ENCODE assay signal across 8 mouse cellular contexts in genomic region chr5:151367881-151368394, GRCm38 (mm10).
DNase-seq lines count a peak whose midpoint lies in the region; ATAC-seq and TF ChIP-seq lines count a peak whose summit lies in the region.

No protein-coding gene starts in this region.

- H3K36me3 ChIP-seq in macrophage (ENCODE audit: inconsistent target): no peaks in the 10 kb centered on the region
- H3K36me3 ChIP-seq in stomach, embryonic 16.5 days (ENCODE audit: control insufficient read depth, insufficient read depth, low read length): no peaks in the 10 kb centered on the region

- no peaks in the 10 kb centered on the region for H3K79me2 ChIP-seq in macrophage (ENCODE audit: inconsistent target)

- peak overlapping the region; percentile 66 for H3K4me2 ChIP-seq in stomach, embryonic 16.5 days (ENCODE audit: low read depth, low read length)

- H3K9ac ChIP-seq in stomach, embryonic 16.5 days (ENCODE audit: low read length): peak overlapping the region; percentile 77

- no peak for DNase-seq in cerebellum, adult 2 months
- no peak for DNase-seq in cerebellum, adult 11-12 months
- DNase-seq in 3T3-L1 (ENCODE audit: low read depth, low spot score): peak; percentile 93
- peak; percentile 59 for DNase-seq in c-Kit-positive CD71-positive TER-119-positive erythroid progenitor cells, embryonic 14.5 days (ENCODE audit: low spot score)
- DNase-seq in kidney, postnatal 14 days: peak; percentile 70

- no peak for TF ChIP-seq CTCF in cerebellum, adult 2 months (IDR thresholded peaks at IDR 0.05; ENCODE audit: borderline replicate concordance, insufficient read depth, low read depth, low read length)

- H3K9me3 ChIP-seq in stomach, embryonic 16.5 days (replicated peaks; ENCODE audit: control insufficient read depth, low read length): no peaks in the 10 kb centered on the region

- peak overlapping the region; percentile 82 for H3K27ac ChIP-seq in cerebellum, adult 2 months (ENCODE audit: insufficient read depth, low read length)
- H3K27ac ChIP-seq in macrophage: peak overlapping the region; percentile 77
- H3K27ac ChIP-seq in stomach, embryonic 16.5 days (ENCODE audit: low read length): peak overlapping the region; percentile 93

- peak overlapping the region; percentile 67 for H3K4me3 ChIP-seq in cerebellum, adult 2 months (replicated peaks; ENCODE audit: insufficient read depth, low read depth, low read length)
- peak overlapping the region; percentile 61 for H3K4me3 ChIP-seq in macrophage (ENCODE audit: inconsistent target)
- H3K4me3 ChIP-seq in stomach, embryonic 16.5 days (replicated peaks; ENCODE audit: low read length): peak overlapping the region; percentile 59

- no peak for TF ChIP-seq POLR2A in cerebellum, adult 2 months (IDR thresholded peaks at IDR 0.05; ENCODE audit: borderline replicate concordance, insufficient read depth, low read length)

- no peaks in the 10 kb centered on the region for H3K27me3 ChIP-seq in cerebellum, adult 2 months (ENCODE audit: control insufficient read depth, insufficient read depth, low read length)
- H3K27me3 ChIP-seq in stomach, embryonic 16.5 days (ENCODE audit: control insufficient read depth, insufficient read depth, low read length): no peaks in the 10 kb centered on the region

- no peaks in the 10 kb centered on the region for H3K4me1 ChIP-seq in cerebellum, adult 2 months (ENCODE audit: control insufficient read depth, insufficient read depth, low read length)
- H3K4me1 ChIP-seq in stomach, embryonic 16.5 days (ENCODE audit: control insufficient read depth, insufficient read depth, low read length): peaks cover 10% of the 10 kb centered on the region

- 3% methylated on average over 16 of the region's 16 CpGs for WGBS in cerebellum, adult 2 months
- 6% methylated on average over 16 of the region's 16 CpGs for WGBS in macrophage (ENCODE audit: missing documents)
- 4% methylated on average over 16 of the region's 16 CpGs for WGBS in stomach, embryonic 16.5 days

- 0 out of 2 replicates have a peak, but pooled peaks have one; percentile 18 for ATAC-seq in granulocyte monocyte progenitor cell, adult 5-6 weeks (replicated peaks; ENCODE audit: poor library complexity, severe bottlenecking)
- ATAC-seq in stomach, embryonic 16.5 days (ENCODE audit: insufficient read depth, low FRiP score): peak; percentile 12; the same call in 1 of the 2 replicates

Comparison
In these comparisons a context has a peak if more than half of its experiments do, and no peak if none do; other contexts are left out.
1. DNase-seq: peak in 3T3-L1 (single experiment), c-Kit-positive CD71-positive TER-119-positive erythroid progenitor cells, embryonic 14.5 days (single experiment) and kidney, postnatal 14 days (single experiment); none in cerebellum, adult 2 months (0 of 2) and cerebellum, adult 11-12 months (single experiment).
2. Peak in every context shown above with its lines, with median percentiles within 50 percentile points of each other: H3K27ac ChIP-seq and H3K4me3 ChIP-seq.